Mouse (Mus musculus) inflammation-experienced regulatory T-cells, adult 6 months (primary cell): ENCODE measurements around the gene Ivns1abp. TPM values are rescaled to one million over a fixed set of nuclear protein-coding genes. Genes with fewer than 3 reads are reported as not detected.
A peak's percentile ranks its signal among the peaks of the same experiment; 100 is the strongest.
"Not testable (repeated sequence)": the region's sequence is repeated elsewhere in the genome, so short reads cannot be mapped to it uniquely, and the experiment has no call there.

ENCODE experiments used
- ATAC-seq: one replicate; pipeline ENCODE4 v1.8.0; 2017
- polyA plus RNA-seq, 3 experiments: library from polyadenylated mRNA; unstranded; fragments of 100-300 nt; shearing (Covaris generic); gene quantifications; one replicate each; pipeline ENCODE4 v1.2.1; 2017

Gene Ivns1abp
- 100 to 1,000 TPM; 119 to 141 (median 125) TPM for polyA plus RNA-seq

DNA sequence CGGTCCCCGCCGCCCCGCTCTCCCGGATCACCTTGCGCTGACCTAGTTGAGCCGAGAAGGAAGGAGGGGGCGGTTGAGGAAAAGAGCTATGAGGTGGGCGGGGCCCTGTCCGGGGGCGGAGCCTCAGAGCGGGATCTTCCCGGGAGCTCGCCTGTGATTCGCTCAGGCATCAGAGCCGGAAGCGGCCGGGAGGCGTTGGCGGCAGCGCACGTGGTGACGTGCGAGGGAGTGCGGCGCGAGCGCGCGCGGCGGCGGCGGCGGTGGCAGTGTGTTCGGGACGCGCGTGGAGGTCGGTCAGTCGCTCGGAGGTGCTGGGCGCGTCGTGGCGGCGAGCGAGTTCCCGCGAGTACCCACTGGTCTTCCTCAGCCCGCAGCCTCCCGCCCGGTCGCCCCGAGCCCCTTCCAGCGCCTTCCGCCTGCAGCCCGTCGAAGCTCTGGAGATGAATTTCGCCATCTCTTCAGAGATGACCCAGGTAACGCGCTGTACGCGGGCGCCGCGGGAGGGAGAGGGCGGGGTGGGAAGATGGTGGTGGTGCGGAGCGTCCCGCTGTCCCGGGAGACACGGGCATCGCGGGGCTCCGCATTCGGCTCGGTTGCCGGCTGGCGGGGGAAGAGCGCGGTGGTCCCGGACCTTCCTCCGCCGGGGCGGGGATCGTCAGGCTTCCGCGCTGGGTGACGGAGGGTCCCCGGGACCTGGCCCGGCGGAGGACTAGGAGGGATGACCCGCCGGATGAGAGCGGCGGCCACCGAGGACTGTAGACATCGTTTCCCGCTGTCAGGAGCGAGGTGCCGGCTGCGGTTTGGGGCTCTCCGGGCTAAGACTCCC, at the start of gene Ivns1abp:
TSS of gene Ivns1abp (plus strand) at position 195 of the 826 bp plus-strand sequence.
- peak; percentile 75 for ATAC-seq

DNA sequence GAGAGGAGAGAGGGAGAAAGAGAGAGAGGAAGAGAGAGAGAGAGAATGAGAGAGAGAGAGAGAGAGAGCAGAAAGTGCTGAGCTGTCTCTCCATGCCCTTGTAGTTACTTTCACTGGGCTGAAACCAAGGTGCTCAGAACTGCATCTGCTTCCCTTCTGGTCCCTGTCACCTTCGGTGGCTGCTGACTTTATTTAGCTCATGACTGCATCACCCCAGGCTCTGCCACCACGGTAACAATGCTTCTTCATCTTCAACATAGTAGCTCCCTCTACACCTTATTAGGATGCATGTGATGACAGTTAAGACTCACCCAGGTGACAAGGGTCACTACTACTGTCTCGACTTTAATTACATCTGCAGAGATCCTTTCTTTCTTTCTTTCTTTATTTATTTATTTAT, 48.8 kb upstream of the Ivns1abp start:
- no peak for ATAC-seq

DNA sequence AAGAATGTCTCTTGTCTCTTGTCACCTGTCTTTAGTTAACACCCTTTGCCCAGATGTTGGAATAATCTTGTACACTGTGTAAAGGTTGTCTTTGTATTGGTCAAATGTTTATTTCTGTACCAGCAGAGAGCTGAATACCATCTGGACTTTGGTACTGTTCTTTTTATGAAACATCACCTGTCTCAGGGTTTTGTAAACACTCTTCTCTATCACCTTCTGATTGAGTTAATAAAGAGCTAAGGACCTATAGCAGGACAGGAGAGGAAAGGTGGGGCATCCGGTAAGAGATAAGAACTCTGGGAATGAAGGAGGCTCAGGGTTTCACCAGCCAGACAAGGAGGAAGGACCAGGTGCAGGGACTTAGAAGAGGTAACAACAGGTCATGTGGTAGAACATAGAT, 47.7 kb upstream of the Ivns1abp start:
- ATAC-seq: no peak

DNA sequence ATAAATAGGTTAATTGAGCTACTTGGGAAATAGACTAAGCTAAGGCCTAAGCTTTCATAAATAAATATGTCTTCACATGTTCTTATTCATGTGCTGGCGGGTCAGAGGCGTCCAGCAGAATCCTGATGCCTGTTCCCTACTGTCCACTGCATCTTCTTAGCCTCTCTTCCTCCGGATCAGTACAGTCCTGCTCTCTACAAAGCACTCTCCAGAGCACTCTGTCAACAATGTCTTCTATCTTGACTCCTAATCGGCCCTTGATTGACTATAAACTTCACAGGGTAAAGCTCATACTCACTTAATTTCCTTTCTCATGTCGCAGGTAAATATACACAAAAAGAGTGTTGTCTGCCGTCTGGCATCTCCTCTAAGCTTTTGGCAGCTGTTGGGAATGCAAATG, 47.3 kb upstream of the Ivns1abp start:
- ATAC-seq: no peak

DNA sequence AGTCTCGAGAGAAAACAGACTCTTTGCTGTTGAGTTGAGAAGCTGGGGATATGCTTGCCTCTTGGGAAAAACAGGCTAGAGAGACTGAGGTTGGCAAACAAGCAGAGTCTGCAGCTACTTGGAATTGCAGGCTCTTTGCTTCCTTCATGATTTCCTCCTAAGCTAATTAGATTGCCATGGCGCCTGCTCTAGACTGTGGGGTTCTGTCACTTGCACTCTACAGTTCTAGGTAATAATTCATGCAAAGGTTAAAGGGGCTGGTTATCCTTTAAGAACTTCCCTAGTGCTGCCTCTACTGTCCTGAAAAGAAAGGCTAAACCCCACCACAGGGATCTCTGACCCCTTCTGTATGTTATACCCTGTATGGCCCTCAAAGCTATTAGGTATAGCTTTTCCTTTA, 46.7 kb upstream of the Ivns1abp start:
- ATAC-seq: no peak

DNA sequence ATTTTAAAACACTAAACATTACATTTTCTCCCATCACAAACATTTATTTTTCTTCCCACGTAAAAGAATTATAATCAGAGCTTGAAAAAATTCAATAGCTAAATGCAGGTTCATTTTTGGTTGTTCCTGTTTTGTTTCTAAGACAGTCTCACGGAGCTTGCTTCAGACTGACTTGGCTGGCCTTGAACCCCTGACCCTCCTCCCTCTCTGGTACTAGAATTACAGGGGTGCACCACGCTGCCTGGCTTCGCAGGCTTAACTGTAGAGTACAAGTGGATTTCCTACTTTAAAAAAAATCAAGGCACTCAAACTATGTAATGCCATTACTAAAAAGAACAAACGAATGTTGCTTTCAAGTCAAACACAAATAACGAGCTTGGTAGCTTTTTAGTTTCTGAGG, 42.8 kb upstream of the Ivns1abp start:
- no peak for ATAC-seq

DNA sequence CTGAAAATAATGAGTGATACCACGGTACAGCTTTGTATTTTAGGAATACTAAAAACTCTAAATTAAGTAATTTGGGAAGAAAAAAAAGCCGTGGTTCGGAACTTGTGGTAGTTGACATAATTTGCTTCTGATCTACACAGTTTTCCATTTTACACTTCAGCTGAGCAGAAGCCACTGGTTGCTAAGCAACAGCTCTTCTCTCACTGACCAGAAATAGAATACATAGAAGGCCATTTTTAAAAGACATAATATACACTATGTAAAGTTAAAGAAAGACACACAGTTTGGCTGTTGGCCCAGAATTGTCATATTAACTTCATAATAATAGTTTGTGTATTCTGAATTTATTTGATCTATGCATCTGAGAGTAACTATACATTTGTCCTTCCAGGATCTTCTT, 42.4 kb upstream of the Ivns1abp start:
- no peak for ATAC-seq

DNA sequence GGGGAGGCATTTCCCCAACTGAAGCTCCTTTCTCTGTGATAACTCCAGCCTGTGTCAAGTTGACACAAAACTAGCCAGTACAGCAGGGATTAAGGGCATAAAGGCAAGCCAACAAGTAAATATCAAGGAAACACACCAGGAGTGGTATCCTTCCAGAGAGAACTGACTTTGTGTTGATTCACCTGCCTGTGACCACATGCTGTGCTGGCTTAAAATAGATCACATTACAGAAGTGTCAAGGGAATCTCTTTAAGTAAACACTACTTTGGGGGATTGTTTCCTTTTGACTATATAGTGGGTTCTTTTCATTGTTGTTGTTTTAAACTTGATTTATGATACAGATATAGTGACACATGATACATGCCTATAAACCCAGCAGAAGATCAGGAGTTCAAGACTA, 41.0 kb upstream of the Ivns1abp start:
- no peak for ATAC-seq

DNA sequence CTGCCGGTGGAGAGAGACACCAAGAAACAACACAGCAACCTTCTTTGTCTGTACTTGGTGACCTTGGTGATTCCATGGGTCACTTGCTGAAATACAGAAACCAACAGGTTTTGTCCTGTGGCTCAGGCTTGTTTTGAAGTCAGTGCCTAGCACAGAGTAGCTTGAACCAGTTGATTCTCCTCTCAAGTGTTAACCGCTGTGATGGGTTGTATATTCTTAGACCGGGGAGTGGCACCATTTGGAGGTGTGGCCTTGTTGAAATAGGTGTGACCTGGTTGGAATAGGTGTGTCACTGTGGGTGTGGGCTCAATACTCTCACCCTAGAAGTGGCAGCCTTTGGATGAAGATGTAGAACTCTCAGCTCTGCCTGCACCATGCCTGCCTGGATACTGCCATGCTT, 39.3 kb upstream of the Ivns1abp start:
- not testable (repeated sequence) for ATAC-seq

DNA sequence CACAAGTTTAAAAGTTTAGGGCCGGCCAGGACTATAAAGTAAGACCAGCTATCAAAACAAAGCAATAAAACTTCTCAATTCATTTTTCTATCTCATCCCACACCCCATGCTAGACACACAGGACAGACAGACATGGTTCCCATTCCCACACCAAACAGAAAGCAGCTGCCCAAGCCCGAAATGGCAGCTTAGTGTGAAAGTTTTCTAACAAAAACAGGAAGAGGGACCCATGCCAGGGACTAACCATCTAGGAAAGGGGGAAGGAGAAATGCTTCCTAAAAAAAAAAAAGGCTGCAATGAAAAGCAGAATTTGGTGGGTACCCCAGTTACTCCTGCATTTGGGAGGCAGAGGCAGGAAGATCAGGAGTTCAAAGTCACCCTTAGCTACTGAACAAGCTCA, 37.2 kb upstream of the Ivns1abp start:
- ATAC-seq: no peak

DNA sequence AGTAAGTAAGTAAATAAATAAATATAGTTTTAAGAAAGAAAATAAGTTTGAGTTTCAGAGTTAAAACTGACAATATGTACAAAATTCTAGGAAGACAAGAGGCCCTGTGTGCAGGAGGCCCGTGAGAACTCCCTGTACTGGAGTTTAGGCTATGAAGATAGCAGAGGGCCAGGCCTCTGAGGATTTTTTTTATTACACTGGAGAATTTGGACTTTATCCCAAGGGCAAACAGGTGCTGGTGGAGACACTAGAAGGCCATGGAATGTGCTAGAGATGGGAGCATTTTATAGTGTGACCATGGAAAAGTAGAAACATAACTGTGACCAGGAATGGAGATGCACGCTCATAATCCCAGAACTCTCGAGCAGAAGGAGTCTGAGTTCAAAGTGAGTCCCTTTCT, 36.5 kb upstream of the Ivns1abp start:
- no peak for ATAC-seq

DNA sequence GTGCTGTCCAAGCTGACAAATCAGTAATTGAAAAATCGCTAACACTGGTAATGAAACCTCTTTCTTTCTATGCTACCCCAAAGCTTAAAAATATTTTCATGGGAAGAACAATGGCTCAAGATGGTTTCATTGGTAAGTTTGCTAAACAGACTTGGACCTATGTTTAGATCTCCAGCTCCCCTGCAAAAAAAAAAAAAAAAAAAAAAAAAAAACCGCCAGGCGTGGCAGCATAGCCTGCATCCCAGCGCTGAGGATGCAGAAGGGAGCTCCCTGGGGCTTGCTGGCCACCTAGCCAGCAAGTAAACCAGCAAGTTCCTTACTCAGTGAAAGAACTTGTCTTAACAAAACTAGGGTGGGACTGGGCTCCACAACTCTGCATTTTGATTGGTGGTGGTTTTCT, 35.8 kb upstream of the Ivns1abp start:
- ATAC-seq: no peak

DNA sequence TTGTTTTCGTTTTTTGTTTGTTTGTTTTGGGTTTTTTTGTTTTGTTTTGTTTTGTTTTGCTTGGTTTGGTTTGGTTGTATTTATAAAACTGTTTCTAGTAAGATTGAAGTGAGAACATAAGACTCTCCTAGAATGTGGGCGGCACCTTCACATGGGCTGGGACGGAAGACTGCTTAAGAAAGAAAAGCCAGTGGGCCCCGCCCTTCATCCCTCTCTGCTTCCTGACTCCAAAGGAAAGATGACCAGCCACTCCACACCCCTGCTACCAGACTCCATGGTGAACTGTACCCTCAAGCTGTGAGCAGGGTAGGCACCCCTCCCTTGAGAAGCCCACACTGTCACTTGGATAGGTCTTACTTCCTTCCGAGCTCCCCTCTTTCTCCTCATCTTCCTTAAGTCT, 33.8 kb upstream of the Ivns1abp start:
- no peak for ATAC-seq

DNA sequence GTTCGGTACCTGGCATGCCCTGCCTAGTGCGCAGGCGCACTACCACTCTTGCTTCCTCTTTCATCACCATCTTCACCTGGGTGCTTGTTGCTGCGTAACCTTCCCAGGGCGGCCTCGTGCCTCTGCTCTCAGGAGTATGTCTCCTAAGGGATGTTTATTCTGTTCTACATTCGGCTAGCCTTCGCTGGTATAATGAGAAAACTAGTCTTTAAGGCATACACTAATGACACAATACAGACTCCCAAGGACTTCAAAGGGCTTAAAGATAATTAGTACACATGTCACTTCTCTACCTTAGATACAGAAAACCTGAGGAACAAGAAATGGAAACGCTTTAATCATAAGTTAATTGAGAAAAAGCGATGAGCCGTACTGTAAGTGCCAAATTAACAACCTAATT, 32.9 kb upstream of the Ivns1abp start:
- ATAC-seq: no peak

DNA sequence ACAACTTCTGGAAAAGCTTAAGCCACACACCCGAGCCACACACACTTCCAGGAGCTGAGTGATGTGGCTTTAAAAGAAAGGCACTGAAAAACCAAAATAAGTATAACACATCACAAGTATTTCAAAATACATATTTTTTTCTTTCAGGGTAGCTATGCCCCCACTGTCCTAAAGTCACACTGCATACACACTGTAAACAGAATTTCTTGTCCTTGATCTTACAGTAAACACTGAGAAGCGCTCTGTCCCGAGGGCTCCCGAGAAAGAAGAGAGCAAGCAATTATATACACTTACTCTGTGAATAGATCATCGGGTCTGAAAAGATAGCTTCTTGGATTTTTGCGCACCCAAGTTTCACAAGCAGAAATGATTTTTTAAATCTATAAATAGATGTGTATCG, 25.0 kb upstream of the Ivns1abp start:
- ATAC-seq: no peak

DNA sequence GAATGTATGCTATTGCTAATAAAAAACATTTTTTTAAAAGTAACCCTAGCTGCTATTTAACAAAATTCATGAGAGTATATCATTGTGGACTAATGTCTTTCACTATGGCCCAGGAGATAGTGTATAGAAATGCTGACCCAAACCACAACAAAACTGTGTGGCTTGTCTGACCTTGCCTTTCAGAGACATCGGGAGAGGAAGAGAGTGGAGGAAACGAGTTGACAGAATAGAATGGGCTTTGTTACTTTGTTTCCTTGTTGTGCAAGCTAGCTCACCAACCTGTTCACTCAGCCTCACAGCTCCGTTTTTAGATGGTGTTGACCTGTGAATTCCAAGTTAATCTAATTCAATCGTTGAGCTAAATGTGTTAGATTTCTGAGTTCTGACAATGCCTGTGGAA, 23.9 kb upstream of the Ivns1abp start:
- ATAC-seq: no peak

DNA sequence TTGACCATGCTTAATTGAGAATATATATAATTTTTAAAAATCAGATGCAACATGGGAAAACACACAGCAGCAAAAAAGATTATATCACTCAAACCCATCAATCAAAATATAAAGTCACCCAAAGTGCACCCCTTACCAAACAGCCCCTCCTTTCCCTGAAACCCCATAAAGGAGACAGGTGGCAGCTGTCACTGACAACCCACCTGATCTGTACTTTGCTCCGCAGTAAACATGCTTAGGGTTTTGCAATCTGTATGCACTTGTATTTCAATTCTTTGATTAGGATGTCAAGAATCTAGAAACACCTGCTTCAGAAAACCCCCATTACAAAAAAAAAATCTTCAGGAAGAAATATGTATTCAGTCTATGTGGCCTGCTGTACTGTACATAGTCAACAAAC, 18.9 kb upstream of the Ivns1abp start:
- ATAC-seq: no peak

DNA sequence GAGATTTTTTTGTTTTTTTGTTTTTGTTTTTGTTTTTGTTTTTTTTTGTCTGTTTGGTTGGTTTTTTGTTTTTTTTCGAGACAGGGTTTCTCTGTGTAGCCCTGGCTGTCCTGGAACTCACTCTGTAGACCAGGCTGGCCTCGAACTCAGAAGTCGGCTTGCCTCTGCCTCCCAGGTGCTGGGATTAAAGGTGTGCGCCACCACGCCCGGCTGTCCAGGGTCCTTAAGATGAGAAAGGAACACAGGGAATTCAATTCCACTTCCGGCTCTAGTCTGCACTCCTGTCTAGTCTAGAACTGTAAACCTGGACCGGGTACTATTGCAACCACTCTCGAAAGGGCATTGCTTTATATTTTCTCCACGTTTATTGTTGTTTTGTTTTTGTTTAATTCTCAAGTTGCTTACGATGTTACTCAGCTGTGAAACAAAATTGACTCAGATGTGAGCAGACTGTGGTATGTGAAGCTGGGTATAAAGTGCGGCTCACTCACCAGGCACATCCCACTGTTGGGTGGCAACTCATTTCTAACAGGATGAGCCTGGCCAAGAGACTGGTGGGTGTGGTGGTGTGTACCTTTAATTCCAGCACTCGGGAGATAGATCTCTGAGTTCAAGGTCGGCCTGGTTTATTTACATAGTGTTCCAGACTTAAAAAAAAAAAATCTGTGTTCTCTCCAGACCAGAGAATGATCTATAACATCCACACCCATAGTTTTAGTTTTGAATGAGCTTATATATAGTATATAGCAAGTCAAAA, 15.8 kb upstream of the Ivns1abp start:
- no peak for ATAC-seq

DNA sequence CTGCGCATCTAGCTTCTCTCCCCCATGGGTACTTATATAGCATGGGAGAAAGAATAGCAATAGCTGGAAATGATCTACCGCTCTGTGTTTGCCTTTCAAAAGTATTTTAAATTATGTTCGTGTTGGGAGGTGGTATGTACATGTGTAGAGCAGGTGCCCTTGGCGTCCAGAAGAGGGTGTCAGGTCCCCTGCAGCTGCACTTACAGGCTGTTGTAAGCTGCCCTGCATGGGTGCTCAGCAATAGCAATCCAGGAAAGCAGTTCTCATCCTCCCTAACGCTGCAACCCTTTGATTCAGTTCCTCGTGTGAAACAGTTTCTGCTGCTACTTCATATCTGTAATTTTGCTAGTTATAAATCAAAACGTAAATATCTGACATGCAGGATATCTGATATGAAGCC, 14.7 kb upstream of the Ivns1abp start:
- ATAC-seq: no peak

DNA sequence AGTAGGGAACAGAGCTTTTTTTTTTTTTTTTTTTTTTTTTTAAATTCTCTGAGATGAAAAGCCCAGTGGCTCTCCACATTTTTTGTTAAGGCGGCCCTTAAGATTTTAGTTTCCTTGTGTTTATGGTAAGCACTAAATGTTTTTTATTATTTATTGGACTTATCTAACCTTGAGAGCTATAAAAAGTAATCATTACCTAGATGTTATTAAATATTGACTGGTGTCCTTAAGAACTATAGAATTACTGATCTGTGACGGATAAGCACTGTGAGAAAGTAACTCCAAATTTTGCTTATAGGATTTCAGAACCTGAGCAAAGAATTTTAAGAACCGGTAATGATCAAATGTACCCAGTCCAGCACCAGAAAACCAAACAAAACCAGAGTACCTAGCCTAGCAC, 11.5 kb upstream of the Ivns1abp start:
- no peak for ATAC-seq

DNA sequence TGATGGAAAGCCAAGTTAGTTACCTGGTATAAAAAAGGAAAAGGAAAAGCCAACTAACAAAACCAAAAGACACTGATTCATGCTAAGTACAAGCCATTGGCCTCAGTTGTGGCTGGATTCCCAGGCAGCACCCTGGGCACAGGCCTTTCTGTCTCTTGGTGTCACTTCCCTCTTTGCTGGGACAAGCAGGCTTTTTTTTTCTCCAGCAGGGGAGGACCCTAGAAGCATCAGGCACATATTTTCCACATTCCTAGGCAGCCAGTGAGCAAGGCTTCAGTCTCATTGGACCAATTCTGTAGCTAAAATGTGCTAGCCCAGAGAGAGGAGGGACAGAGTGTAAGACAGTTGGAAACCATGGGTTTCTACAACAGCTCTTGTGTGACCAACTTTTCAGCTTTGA, 6.0 kb upstream of the Ivns1abp start:
- ATAC-seq: no peak

DNA sequence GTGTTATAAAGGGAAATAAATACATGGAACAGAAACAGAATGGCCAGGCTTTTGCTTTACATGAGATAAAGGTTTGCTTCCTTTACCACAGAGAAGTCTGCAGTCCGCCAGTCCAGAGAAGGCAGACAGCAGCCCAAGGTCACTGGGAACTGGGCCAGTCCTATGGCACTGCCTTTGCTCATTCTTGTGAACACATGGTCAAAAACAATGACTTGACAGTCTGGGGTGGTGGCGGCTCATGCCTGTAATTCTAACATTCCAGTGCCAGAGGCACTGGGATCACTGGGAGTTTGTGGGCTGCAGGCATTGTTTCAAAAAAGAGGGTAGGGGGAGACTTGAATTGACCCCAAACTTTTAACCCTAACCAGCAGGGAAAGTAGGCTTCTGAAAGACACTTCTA, 5.3 kb upstream of the Ivns1abp start:
- no peak for ATAC-seq

DNA sequence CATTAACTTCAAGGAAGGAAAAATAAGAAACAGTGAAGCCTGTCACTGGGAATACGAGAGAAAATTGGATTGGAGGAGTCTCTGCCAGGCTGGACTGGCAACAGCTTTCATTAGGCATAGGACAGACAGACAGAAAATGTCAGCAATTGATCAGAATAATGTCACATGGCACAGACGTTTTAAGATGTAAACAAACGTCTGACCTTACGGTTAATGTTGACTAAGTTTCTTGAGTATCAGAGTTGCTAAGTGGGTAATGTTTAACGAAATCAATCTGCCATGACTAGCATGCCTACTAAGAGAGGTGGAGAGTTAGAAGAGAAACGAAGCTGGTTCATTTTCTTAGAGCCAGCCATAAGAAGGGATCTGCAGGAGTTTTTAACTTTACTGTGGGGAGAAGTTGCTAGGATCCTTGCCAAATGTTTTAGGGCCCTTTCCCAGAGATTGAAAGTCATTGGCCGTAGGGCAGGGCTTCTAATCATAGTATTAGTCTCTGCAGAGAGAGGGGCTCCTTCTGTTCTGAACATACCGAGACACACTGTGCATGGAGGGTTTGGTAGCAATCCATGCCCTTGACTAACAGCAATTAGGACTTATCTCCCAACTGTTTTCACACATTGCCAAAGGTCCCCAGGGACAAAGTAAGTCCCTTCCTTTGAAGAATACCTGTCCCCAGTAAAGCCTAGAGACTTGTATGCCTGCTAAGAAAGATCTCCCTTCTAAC, 2.8 kb upstream of the Ivns1abp start:
- no peak for ATAC-seq

DNA sequence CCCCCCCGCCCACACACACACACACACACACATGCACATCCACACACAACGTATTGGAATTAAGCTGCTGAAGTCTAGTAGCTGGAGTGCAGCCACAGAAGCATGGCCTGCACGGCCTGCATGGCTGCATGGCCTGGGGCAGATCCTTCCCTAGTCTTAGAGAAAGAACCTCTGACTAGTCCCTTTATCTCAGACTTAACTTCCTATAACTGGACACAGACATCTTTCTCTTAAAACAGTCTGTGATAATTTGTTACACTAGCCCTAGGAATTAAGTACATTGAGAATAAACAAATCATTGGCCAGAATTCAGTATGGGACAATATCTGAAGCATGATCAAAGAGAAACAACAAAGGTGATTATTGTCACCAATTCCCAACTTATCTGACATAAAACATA, 2.0 kb upstream of the Ivns1abp start:
- no peak for ATAC-seq
